Mouse (Mus musculus) midbrain, embryonic 15.5 days (tissue): Measurements from ENCODE around the gene Ttf2. TPM values are rescaled to one million over a fixed set of nuclear protein-coding genes. Genes with fewer than 3 reads are reported as not detected.
A peak's percentile ranks its signal among the peaks of the same experiment; 100 is the strongest.

Experiments
- ATAC-seq: fragments of 200-750 bp; cut with Nextera tagmentation; replicated peaks from 2 replicates; pipeline ENCODE4 v1.8.0; 2017; ENCODE audit warnings: moderate TSS enrichment
- H3K27ac ChIP-seq: fragments of 300-500 bp; sonication (generic); 2 replicates; pipeline ENCODE4 v1.5.1; 2015; ENCODE audit warnings: mild to moderate bottlenecking, inconsistent platforms
- H3K27me3 ChIP-seq: fragments of 300-500 bp; sonication (generic); replicated peaks from 2 replicates; pipeline ENCODE4 v1.6.1; 2015; ENCODE audit warnings: inconsistent platforms
- H3K36me3 ChIP-seq: fragments of 300-500 bp; sonication (generic); replicated peaks from 2 replicates; pipeline ENCODE4 v1.6.1; 2015; ENCODE audit warnings: inconsistent platforms
- H3K4me1 ChIP-seq: fragments of 300-500 bp; sonication (generic); 2 replicates; pipeline ENCODE4 v1.6.1; 2015; ENCODE audit warnings: inconsistent platforms
- H3K4me2 ChIP-seq: fragments of 300-500 bp; sonication (generic); 2 replicates; pipeline ENCODE4 v1.6.1; 2015; ENCODE audit warnings: inconsistent platforms, mild to moderate bottlenecking, moderate library complexity
- H3K4me3 ChIP-seq: fragments of 300-500 bp; sonication (generic); 2 replicates; pipeline ENCODE4 v1.5.1; 2015; ENCODE audit warnings: mild to moderate bottlenecking, inconsistent platforms
- H3K9ac ChIP-seq: fragments of 300-500 bp; sonication (generic); 2 replicates; pipeline ENCODE4 v1.6.1; 2015; ENCODE audit warnings: mild to moderate bottlenecking, inconsistent platforms
- H3K9me3 ChIP-seq: fragments of 300-500 bp; sonication (generic); 2 replicates; pipeline ENCODE4 v1.6.1; 2016; ENCODE audit warnings: inconsistent platforms
- WGBS: fragments of 180-500 bp; shearing (Covaris S2); methylation state at CpG from one replicate; pipeline ENCODE4 v1.1.7; 2015; ENCODE audit warnings: mixed read lengths; 5-methylcytosine and 5-hydroxymethylcytosine counted together
- polyA plus RNA-seq: library from polyadenylated mRNA; unstranded; fragments of >200 nt; fragmentation: Nextera tagmentation; extraction: Ambion mirVana; gene quantifications from 2 replicates; pipeline ENCODE4 v1.2.1, GENCODE M21; 2015

The Ttf2 gene
- polyA plus RNA-seq, 1 experiment from 2014 or later, result 3.9 TPM

- peak overlapping the region; percentile 74; the same call in 1 of the 2 replicates for H3K4me2 ChIP-seq
- peaks cover 43% of the 10 kb centered on the region for H3K4me1 ChIP-seq
- 0 out of 2 replicates have a peak, but pooled peaks cover 2% of the 10 kb centered on the region for H3K36me3 ChIP-seq
- H3K4me3 ChIP-seq, result no peak overlapping the region
- 70% methylated on average over 6 of the region's 6 CpGs for WGBS
- H3K9ac ChIP-seq, result no peak overlapping the region
- H3K9me3 ChIP-seq, result no peaks in the 10 kb centered on the region
- H3K27me3 ChIP-seq, result no peaks in the 10 kb centered on the region
- no peak overlapping the region for H3K27ac ChIP-seq
- ATAC-seq, result no peak
Observed at GRCm38 (mm10) chr3:100924065-100924732, 45.3 kb downstream of the Ttf2 start.

GRCm38 (mm10) chr3:100922506-100923375 is 46.7 kb downstream of the Ttf2 start:
- peak; percentile 71 for ATAC-seq
- Histone ChIP-seq H3K36me3 (no peaks in the 10 kb centered on the region), H3K27ac (peak overlapping the region; percentile 87), H3K4me1 (peaks cover 43% of the 10 kb centered on the region), H3K4me2 (peak overlapping the region; percentile 74), H3K9me3 (no peaks in the 10 kb centered on the region), H3K9ac (peak overlapping the region; percentile 73), H3K4me3 (peak overlapping the region; percentile 64), H3K27me3 (no peaks in the 10 kb centered on the region)
- 38% methylated on average over 26 of the region's 28 CpGs for WGBS

GRCm38 (mm10) chr3:100921825-100922505 is 47.5 kb downstream of the Ttf2 start, which contains the start of gene Trim45:
Trim45 (plus strand) TSS chr3:100922202.
- H3K36me3 ChIP-seq, result no peaks in the 10 kb centered on the region
- H3K27me3 ChIP-seq, result no peaks in the 10 kb centered on the region
- WGBS, result under 1% methylated on average over 39 of the region's 39 CpGs
- ATAC-seq, result peak; percentile 99
- H3K9me3 ChIP-seq, result no peaks in the 10 kb centered on the region
- H3K4me1 ChIP-seq, result peaks cover 41% of the 10 kb centered on the region
- H3K4me3 ChIP-seq, result peak within 1 kb of the TSS; percentile 64
- H3K27ac ChIP-seq, result peak within 1 kb of the TSS; percentile 87
- H3K9ac ChIP-seq, result peak within 1 kb of the TSS; percentile 73
- H3K4me2 ChIP-seq, result peak within 1 kb of the TSS; percentile 74

GRCm38 (mm10) chr3:100920611-100921140 is 48.8 kb downstream of the Ttf2 start:
- Histone ChIP-seq H3K4me1 (peaks cover 29% of the 10 kb centered on the region), H3K36me3 (no peaks in the 10 kb centered on the region), H3K27ac (no peak overlapping the region), H3K27me3 (no peaks in the 10 kb centered on the region), H3K4me2 (no peak overlapping the region), H3K4me3 (no peak overlapping the region), H3K9me3 (no peaks in the 10 kb centered on the region), H3K9ac (no peak overlapping the region)
- 87% methylated on average over 9 of the region's 9 CpGs for WGBS
- no peak for ATAC-seq

GRCm38 (mm10) chr3:100916844-100917243 is 52.6 kb downstream of the Ttf2 start:
- ATAC-seq, result no peak
- WGBS, result 19% methylated on average over 7 of the region's 7 CpGs
- H3K9ac ChIP-seq, result no peak overlapping the region

GRCm38 (mm10) chr3:100911498-100912213 is 57.8 kb downstream of the Ttf2 start:
- no peaks in the 10 kb centered on the region for H3K27me3 ChIP-seq
- ATAC-seq, result 0 out of 2 replicates have a peak, but pooled peaks have one; percentile 58
- H3K4me2 ChIP-seq, result no peak overlapping the region
- H3K4me1 ChIP-seq, result no peaks in the 10 kb centered on the region
- H3K27ac ChIP-seq, result no peak overlapping the region
- no peaks in the 10 kb centered on the region for H3K36me3 ChIP-seq
- no peak overlapping the region for H3K4me3 ChIP-seq
- H3K9ac ChIP-seq, result no peak overlapping the region
- no peaks in the 10 kb centered on the region for H3K9me3 ChIP-seq
- WGBS, result 75% methylated on average over 7 of the region's 7 CpGs

More at GRCm38 (mm10) chr3:100916844-100917243, 52.6 kb downstream of the Ttf2 start:
- Histone ChIP-seq H3K27me3 (no peaks in the 10 kb centered on the region), H3K4me2 (no peak overlapping the region), H3K36me3 (no peaks in the 10 kb centered on the region), H3K4me1 (peaks cover 6% of the 10 kb centered on the region; the same call in 1 of the 2 replicates), H3K27ac (no peak overlapping the region), H3K4me3 (no peak overlapping the region), H3K9me3 (no peaks in the 10 kb centered on the region)

GRCm38 (mm10) chr3:100911026-100911425 is 58.4 kb downstream of the Ttf2 start:
- 87% methylated on average over 9 of the region's 9 CpGs for WGBS
- Histone ChIP-seq H3K9me3 (no peaks in the 10 kb centered on the region), H3K4me1 (no peaks in the 10 kb centered on the region), H3K27ac (no peak overlapping the region), H3K4me3 (no peak overlapping the region), H3K36me3 (no peaks in the 10 kb centered on the region), H3K9ac (no peak overlapping the region), H3K27me3 (no peaks in the 10 kb centered on the region), H3K4me2 (no peak overlapping the region)
- ATAC-seq, result no peak

GRCm38 (mm10) chr3:100910621-100911020 is 58.8 kb downstream of the Ttf2 start:
- Histone ChIP-seq H3K9ac (no peak overlapping the region), H3K27me3 (no peaks in the 10 kb centered on the region), H3K4me2 (no peak overlapping the region), H3K4me1 (no peaks in the 10 kb centered on the region), H3K4me3 (no peak overlapping the region), H3K27ac (no peak overlapping the region), H3K36me3 (no peaks in the 10 kb centered on the region), H3K9me3 (no peaks in the 10 kb centered on the region)
- 67% methylated on average over 5 of the region's 5 CpGs for WGBS
- ATAC-seq, result no peak

- H3K4me2 ChIP-seq, result no peak overlapping the region
Observed at GRCm38 (mm10) chr3:100908594-100908993, 60.9 kb downstream of the Ttf2 start.

GRCm38 (mm10) chr3:100906916-100907315 is 62.5 kb downstream of the Ttf2 start:
- no peaks in the 10 kb centered on the region for H3K9me3 ChIP-seq
- H3K27ac ChIP-seq, result no peak overlapping the region
- no peak for ATAC-seq
- 32% methylated on average over 3 of the region's 3 CpGs for WGBS
- H3K9ac ChIP-seq, result no peak overlapping the region
- H3K27me3 ChIP-seq, result no peaks in the 10 kb centered on the region
- H3K4me2 ChIP-seq, result no peak overlapping the region
- no peaks in the 10 kb centered on the region for H3K4me1 ChIP-seq
- no peak overlapping the region for H3K4me3 ChIP-seq
- H3K36me3 ChIP-seq, result no peaks in the 10 kb centered on the region

More at GRCm38 (mm10) chr3:100908594-100908993, 60.9 kb downstream of the Ttf2 start:
- no peaks in the 10 kb centered on the region for H3K27me3 ChIP-seq
- H3K4me3 ChIP-seq, result no peak overlapping the region
- H3K4me1 ChIP-seq, result no peaks in the 10 kb centered on the region
- no peak overlapping the region for H3K27ac ChIP-seq
- no peaks in the 10 kb centered on the region for H3K36me3 ChIP-seq
- no peaks in the 10 kb centered on the region for H3K9me3 ChIP-seq
- no peak overlapping the region for H3K9ac ChIP-seq
- no peak for ATAC-seq
- WGBS, result 70% methylated on average over 6 of the region's 6 CpGs

GRCm38 (mm10) chr3:100906128-100906527 is 63.3 kb downstream of the Ttf2 start:
- Histone ChIP-seq H3K9me3 (no peaks in the 10 kb centered on the region), H3K27ac (no peak overlapping the region), H3K4me1 (no peaks in the 10 kb centered on the region), H3K36me3 (no peaks in the 10 kb centered on the region), H3K4me3 (no peak overlapping the region), H3K9ac (no peak overlapping the region), H3K4me2 (no peak overlapping the region), H3K27me3 (no peaks in the 10 kb centered on the region)
- WGBS, result 84% methylated on average over 6 of the region's 6 CpGs
- no peak for ATAC-seq
